Mouse (Mus musculus): ENCODE data around the gene Zfp408. TPM values are rescaled to one million over a fixed set of nuclear protein-coding genes. Genes with fewer than 3 reads are reported as not detected.

Zfp408 gene
- polyA plus RNA-seq, 1 experiment from 2014 or later: 7.9 TPM

- Histone ChIP-seq H3K36me3 (ENCODE audit: control insufficient read depth, insufficient read depth) (peaks cover 45% of the 10 kb centered on the region), H3K4me1 (ENCODE audit: control insufficient read depth, insufficient read depth, low read length) (peaks cover 6% of the 10 kb centered on the region), H3K4me3 (ENCODE audit: low read length) (no peak overlapping the region), H3K4me2 (ENCODE audit: low read depth, low read length) (no peak overlapping the region), H3K9me3 (replicated peaks; ENCODE audit: control insufficient read depth, low read length) (no peaks in the 10 kb centered on the region), H3K27ac (ENCODE audit: low read length) (no peak overlapping the region), H3K9ac (ENCODE audit: low read length) (no peak overlapping the region), H3K27me3 (ENCODE audit: control insufficient read depth, insufficient read depth, low read length) (no peaks in the 10 kb centered on the region)
- WGBS: 86% methylated on average over 11 of the region's 11 CpGs
- no peak for ATAC-seq (replicated peaks; ENCODE audit: extremely low read depth, insufficient read depth, low FRiP score)
Measured at GRCm38 (mm10) chr2:91645811-91646210, 3.8 kb downstream of the Zfp408 start.

GRCm38 (mm10) chr2:91645354-91645753, 4.2 kb downstream of the Zfp408 start:
- Histone ChIP-seq H3K9ac (ENCODE audit: low read length) (no peak overlapping the region), H3K4me2 (ENCODE audit: low read depth, low read length) (no peak overlapping the region), H3K27ac (ENCODE audit: low read length) (no peak overlapping the region), H3K4me3 (ENCODE audit: low read length) (no peak overlapping the region), H3K9me3 (replicated peaks; ENCODE audit: control insufficient read depth, low read length) (no peaks in the 10 kb centered on the region), H3K36me3 (ENCODE audit: control insufficient read depth, insufficient read depth) (peaks cover 45% of the 10 kb centered on the region), H3K27me3 (ENCODE audit: control insufficient read depth, insufficient read depth, low read length) (no peaks in the 10 kb centered on the region), H3K4me1 (ENCODE audit: control insufficient read depth, insufficient read depth, low read length) (peaks cover 5% of the 10 kb centered on the region)
- 95% methylated on average over 15 of the region's 15 CpGs for WGBS
- ATAC-seq (replicated peaks; ENCODE audit: extremely low read depth, insufficient read depth, low FRiP score): no peak

- Histone ChIP-seq H3K27ac (ENCODE audit: low read length) (no peak overlapping the region), H3K9me3 (replicated peaks; ENCODE audit: control insufficient read depth, low read length) (no peaks in the 10 kb centered on the region), H3K4me3 (ENCODE audit: low read length) (no peak overlapping the region), H3K4me2 (ENCODE audit: low read depth, low read length) (no peak overlapping the region), H3K9ac (ENCODE audit: low read length) (no peak overlapping the region), H3K4me1 (ENCODE audit: control insufficient read depth, insufficient read depth, low read length) (peaks cover 5% of the 10 kb centered on the region), H3K36me3 (ENCODE audit: control insufficient read depth, insufficient read depth) (peaks cover 45% of the 10 kb centered on the region), H3K27me3 (ENCODE audit: control insufficient read depth, insufficient read depth, low read length) (no peaks in the 10 kb centered on the region)
- WGBS: 94% methylated on average over 11 of the region's 11 CpGs
- no peak for ATAC-seq (replicated peaks; ENCODE audit: extremely low read depth, insufficient read depth, low FRiP score)
Measured at GRCm38 (mm10) chr2:91644021-91644420, 5.6 kb downstream of the Zfp408 start.

- H3K9ac ChIP-seq (ENCODE audit: low read length): no peak overlapping the region
- H3K4me2 ChIP-seq (ENCODE audit: low read depth, low read length): no peak overlapping the region
- no peak overlapping the region for H3K4me3 ChIP-seq (ENCODE audit: low read length)
- H3K9me3 ChIP-seq (replicated peaks; ENCODE audit: control insufficient read depth, low read length): no peaks in the 10 kb centered on the region
- peaks cover 45% of the 10 kb centered on the region for H3K36me3 ChIP-seq (ENCODE audit: control insufficient read depth, insufficient read depth)
- no peak overlapping the region for H3K27ac ChIP-seq (ENCODE audit: low read length)
- H3K27me3 ChIP-seq (ENCODE audit: control insufficient read depth, insufficient read depth, low read length): no peaks in the 10 kb centered on the region
- ATAC-seq (replicated peaks; ENCODE audit: extremely low read depth, insufficient read depth, low FRiP score): no peak
- H3K4me1 ChIP-seq (ENCODE audit: control insufficient read depth, insufficient read depth, low read length): no peaks in the 10 kb centered on the region
- 89% methylated on average over 2 of the region's 2 CpGs for WGBS
Measured at GRCm38 (mm10) chr2:91642825-91643415, 6.7 kb downstream of the Zfp408 start.

GRCm38 (mm10) chr2:91638931-91639330, 10.7 kb downstream of the Zfp408 start:
- WGBS: 66% methylated on average over 6 of the region's 6 CpGs
- no peak for ATAC-seq (replicated peaks; ENCODE audit: extremely low read depth, insufficient read depth, low FRiP score)
- peaks cover 9% of the 10 kb centered on the region for H3K36me3 ChIP-seq (ENCODE audit: control insufficient read depth, insufficient read depth)
- no peak overlapping the region for H3K4me3 ChIP-seq (ENCODE audit: low read length)
- H3K27me3 ChIP-seq (ENCODE audit: control insufficient read depth, insufficient read depth, low read length): no peaks in the 10 kb centered on the region
- no peak overlapping the region for H3K9ac ChIP-seq (ENCODE audit: low read length)
- no peaks in the 10 kb centered on the region; the same call in 1 of the 2 replicates for H3K4me1 ChIP-seq (ENCODE audit: control insufficient read depth, insufficient read depth, low read length)
- H3K9me3 ChIP-seq (replicated peaks; ENCODE audit: control insufficient read depth, low read length): no peaks in the 10 kb centered on the region
- no peak overlapping the region for H3K4me2 ChIP-seq (ENCODE audit: low read depth, low read length)
- H3K27ac ChIP-seq (ENCODE audit: low read length): no peak overlapping the region

- Histone ChIP-seq H3K9me3 (replicated peaks; ENCODE audit: control insufficient read depth, low read length) (no peaks in the 10 kb centered on the region), H3K4me3 (ENCODE audit: low read length) (no peak overlapping the region), H3K4me1 (ENCODE audit: control insufficient read depth, insufficient read depth, low read length) (no peaks in the 10 kb centered on the region; the same call in 1 of the 2 replicates), H3K27ac (ENCODE audit: low read length) (no peak overlapping the region), H3K9ac (ENCODE audit: low read length) (no peak overlapping the region), H3K27me3 (ENCODE audit: control insufficient read depth, insufficient read depth, low read length) (no peaks in the 10 kb centered on the region), H3K4me2 (ENCODE audit: low read depth, low read length) (no peak overlapping the region), H3K36me3 (ENCODE audit: control insufficient read depth, insufficient read depth) (no peaks in the 10 kb centered on the region; the same call in 1 of the 2 replicates)
- WGBS: 66% methylated on average over 5 of the region's 5 CpGs
- ATAC-seq (replicated peaks; ENCODE audit: extremely low read depth, insufficient read depth, low FRiP score): no peak
Measured at GRCm38 (mm10) chr2:91636727-91637338, 12.8 kb downstream of the Zfp408 start.

- H3K4me3 ChIP-seq (ENCODE audit: low read length): no peak within 1 kb of the TSS
- no peak within 1 kb of the TSS for H3K27ac ChIP-seq (ENCODE audit: low read length)
- H3K36me3 ChIP-seq (ENCODE audit: control insufficient read depth, insufficient read depth): no peaks in the 10 kb centered on the region
- H3K4me1 ChIP-seq (ENCODE audit: control insufficient read depth, insufficient read depth, low read length): no peaks in the 10 kb centered on the region; the same call in 1 of the 2 replicates
- ATAC-seq (replicated peaks; ENCODE audit: extremely low read depth, insufficient read depth, low FRiP score): no peak
- WGBS: 79% methylated on average over 8 of the region's 8 CpGs
- H3K4me2 ChIP-seq (ENCODE audit: low read depth, low read length): no peak within 1 kb of the TSS
- H3K9ac ChIP-seq (ENCODE audit: low read length): peak within 1 kb of the TSS; percentile 25; the same call in 1 of the 2 replicates
- H3K27me3 ChIP-seq (ENCODE audit: control insufficient read depth, insufficient read depth, low read length): no peaks in the 10 kb centered on the region
- H3K9me3 ChIP-seq (replicated peaks; ENCODE audit: control insufficient read depth, low read length): no peaks in the 10 kb centered on the region
Measured at GRCm38 (mm10) chr2:91636229-91636628, 13.4 kb downstream of the Zfp408 start, which contains the start of gene F2. F2 (minus strand) TSS chr2:91636414.

GRCm38 (mm10) chr2:91635486-91635885, 14.1 kb downstream of the Zfp408 start:
- Histone ChIP-seq H3K27ac (ENCODE audit: low read length) (no peak overlapping the region), H3K36me3 (ENCODE audit: control insufficient read depth, insufficient read depth) (no peaks in the 10 kb centered on the region), H3K9me3 (replicated peaks; ENCODE audit: control insufficient read depth, low read length) (no peaks in the 10 kb centered on the region), H3K4me2 (ENCODE audit: low read depth, low read length) (no peak overlapping the region), H3K27me3 (ENCODE audit: control insufficient read depth, insufficient read depth, low read length) (no peaks in the 10 kb centered on the region), H3K9ac (ENCODE audit: low read length) (peak overlapping the region; percentile 25; the same call in 1 of the 2 replicates), H3K4me1 (ENCODE audit: control insufficient read depth, insufficient read depth, low read length) (no peaks in the 10 kb centered on the region; the same call in 1 of the 2 replicates), H3K4me3 (ENCODE audit: low read length) (no peak overlapping the region)
- WGBS: 74% methylated on average over 11 of the region's 11 CpGs
- no peak for ATAC-seq (replicated peaks; ENCODE audit: extremely low read depth, insufficient read depth, low FRiP score)

GRCm38 (mm10) chr2:91634841-91635240, 14.8 kb downstream of the Zfp408 start:
- H3K9me3 ChIP-seq (replicated peaks; ENCODE audit: control insufficient read depth, low read length): no peaks in the 10 kb centered on the region
- H3K4me2 ChIP-seq (ENCODE audit: low read depth, low read length): no peak overlapping the region
- 59% methylated on average over 9 of the region's 9 CpGs for WGBS
- no peak overlapping the region for H3K4me3 ChIP-seq (ENCODE audit: low read length)
- no peak for ATAC-seq (replicated peaks; ENCODE audit: extremely low read depth, insufficient read depth, low FRiP score)
- H3K36me3 ChIP-seq (ENCODE audit: control insufficient read depth, insufficient read depth): no peaks in the 10 kb centered on the region
- no peaks in the 10 kb centered on the region for H3K27me3 ChIP-seq (ENCODE audit: control insufficient read depth, insufficient read depth, low read length)
- no peaks in the 10 kb centered on the region; the same call in 1 of the 2 replicates for H3K4me1 ChIP-seq (ENCODE audit: control insufficient read depth, insufficient read depth, low read length)
- no peak overlapping the region for H3K27ac ChIP-seq (ENCODE audit: low read length)
- H3K9ac ChIP-seq (ENCODE audit: low read length): no peak overlapping the region

All from heart, embryonic 16.5 days (tissue).